Mouse (Mus musculus): Measurements from ENCODE around the gene Cplane1. TPM values are rescaled to one million over a fixed set of nuclear protein-coding genes. Genes with fewer than 3 reads are reported as not detected.

The Cplane1 gene
- polyA plus RNA-seq, 1 experiment from 2014 or later, result 10.0 TPM

DNA sequence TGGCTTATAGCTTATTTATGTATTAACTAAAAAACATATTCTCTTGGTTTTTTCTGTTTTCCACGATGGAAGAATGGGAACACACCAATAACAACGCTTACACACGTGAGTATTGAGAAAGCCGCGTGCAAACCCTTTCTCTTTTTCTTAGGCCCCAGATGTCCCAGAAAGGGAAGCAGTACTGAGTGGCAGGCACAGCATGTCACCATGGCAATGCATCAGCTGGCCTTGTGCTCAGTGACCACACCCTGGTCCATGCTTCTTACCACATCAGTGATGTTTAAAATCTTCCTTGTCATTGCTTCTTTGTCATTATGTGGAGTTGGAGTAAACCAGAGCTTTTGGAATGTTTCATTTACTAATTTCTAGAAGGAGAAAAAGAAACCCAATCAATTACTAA is 150.3 kb downstream of the Cplane1 start:
- no peak overlapping the region for H3K4me2 ChIP-seq (ENCODE audit: low read length)
- H3K4me1 ChIP-seq (replicated peaks; ENCODE audit: control insufficient read depth, insufficient read depth, low read length), result no peaks in the 10 kb centered on the region
- no peaks in the 10 kb centered on the region for H3K27me3 ChIP-seq (replicated peaks; ENCODE audit: control insufficient read depth, insufficient read depth, low read length)
- WGBS, result 93% methylated on average over 5 of the region's 5 CpGs
- H3K9me3 ChIP-seq (ENCODE audit: control insufficient read depth, low read length), result no peaks in the 10 kb centered on the region
- no peak for ATAC-seq (replicated peaks; ENCODE audit: low FRiP score, low TSS enrichment, low read depth)
- H3K36me3 ChIP-seq (ENCODE audit: control insufficient read depth, insufficient read depth, low read length), result peaks cover 60% of the 10 kb centered on the region
- no peak overlapping the region for H3K27ac ChIP-seq (ENCODE audit: low read depth)
- H3K4me3 ChIP-seq (ENCODE audit: low read depth, low read length), result no peak overlapping the region
- no peak for DNase-seq (ENCODE audit: low spot score)
- H3K9ac ChIP-seq (ENCODE audit: low read length), result no peak overlapping the region

Other genes starting within 250 kb of the Cplane1 start
- 48.0 and 52.5 TPM in 2 replicates for gene Wdr70, start 69.9 kb upstream of the Cplane1 start, polyA plus RNA-seq (2014; fragmentation: Nextera tagmentation; extraction: Ambion mirVana)
- gene Nup155, start 59.8 kb upstream of the Cplane1 start, polyA plus RNA-seq (2014; fragmentation: Nextera tagmentation; extraction: Ambion mirVana), result 23.3 and 25.0 TPM in 2 replicates